Mouse (Mus musculus): ENCODE results near the gene Itfg2.

Gene Itfg2

DNA sequence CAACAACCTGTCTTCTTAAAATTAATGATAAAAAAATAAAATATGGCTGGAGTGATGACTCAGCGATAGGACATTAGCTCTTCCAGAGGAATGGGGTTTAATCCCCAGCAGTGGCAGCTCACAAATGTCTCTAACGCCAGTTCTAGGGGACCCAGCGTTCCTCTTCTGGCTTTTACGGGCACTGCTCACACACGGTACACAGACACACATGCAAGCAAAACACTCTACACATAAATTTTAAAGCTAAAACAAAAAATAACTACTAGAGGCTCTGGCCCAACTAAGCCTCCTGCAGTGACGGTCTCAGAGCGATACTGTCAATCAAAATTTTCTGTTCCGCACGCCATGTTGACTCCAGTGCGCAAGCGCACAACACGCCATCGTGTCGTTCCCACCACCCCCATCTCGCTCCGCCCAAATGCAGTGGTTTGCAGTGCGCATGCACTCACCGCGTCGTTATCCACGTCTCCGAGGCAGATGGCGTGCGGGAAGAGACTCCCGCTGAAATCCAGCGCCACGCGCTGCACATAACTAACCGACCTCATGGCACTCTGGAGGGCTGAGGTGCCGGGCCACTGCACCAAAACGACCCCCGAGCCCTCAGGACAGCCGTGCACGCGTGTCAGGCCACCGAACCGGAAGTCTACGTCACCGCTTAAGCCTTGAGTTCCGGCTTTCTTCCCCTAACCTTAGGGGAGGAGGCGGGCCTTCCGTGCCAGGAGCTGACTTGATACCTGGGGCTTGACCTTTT, at the start of gene Itfg2:
Gene Itfg2 (minus strand): TSS at position 663 of the 751 bp plus-strand sequence.
- DNase-seq, result peak; percentile 96 to 97

GRCm38 (mm10) chr6:128474112-128474511, 49.4 kb upstream of the Itfg2 start:
- DNase-seq, result no peak

DNA sequence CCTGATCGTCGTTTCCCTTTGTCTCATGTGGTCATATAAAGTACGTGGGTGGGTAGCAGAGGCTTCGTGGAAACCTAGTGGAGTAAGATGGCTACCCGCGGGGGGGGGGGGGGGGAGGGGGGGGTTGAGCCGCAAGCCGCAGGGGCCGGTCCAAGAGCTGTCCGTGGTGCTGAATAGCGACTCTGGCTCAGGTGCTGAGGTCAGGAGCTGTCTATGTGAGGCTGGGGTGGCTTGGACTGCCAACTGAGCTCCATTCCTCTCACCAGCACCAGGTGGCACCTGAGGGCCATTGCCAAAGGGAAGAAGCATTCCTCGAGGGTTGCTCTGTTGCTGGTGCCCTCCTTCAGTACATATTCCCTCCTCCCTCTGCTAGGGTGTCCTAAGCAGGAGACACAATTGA, 44.7 kb upstream of the Itfg2 start:
- peak; percentile 23 to 49 for DNase-seq

- DNase-seq, result no peak
Observed at GRCm38 (mm10) chr6:128467298-128467697, 42.6 kb upstream of the Itfg2 start.

GRCm38 (mm10) chr6:128466563-128466962, 41.8 kb upstream of the Itfg2 start:
- DNase-seq, result no peak

DNA sequence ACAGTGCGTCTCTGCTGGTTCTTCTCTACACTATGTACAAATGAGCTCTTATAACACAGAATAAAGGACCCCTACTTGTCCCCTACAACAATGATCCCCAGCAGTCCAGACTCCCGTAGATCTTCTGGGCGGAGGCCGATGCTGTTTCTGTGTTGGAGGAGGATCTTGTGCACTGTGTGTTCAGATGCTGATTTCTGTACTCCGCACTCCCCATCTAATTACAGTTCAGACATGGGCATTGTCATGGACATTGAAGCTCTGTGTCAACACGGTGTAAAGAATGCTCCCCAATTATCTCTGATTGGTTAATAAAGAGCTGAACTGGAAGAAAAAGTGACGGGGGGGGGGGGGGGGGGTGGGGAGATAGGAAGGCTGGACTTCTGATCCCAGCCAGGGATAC, 41.3 kb upstream of the Itfg2 start:
- no peak for DNase-seq

- DNase-seq, result no peak
Observed at GRCm38 (mm10) chr6:128464996-128465395, 40.3 kb upstream of the Itfg2 start.

DNA sequence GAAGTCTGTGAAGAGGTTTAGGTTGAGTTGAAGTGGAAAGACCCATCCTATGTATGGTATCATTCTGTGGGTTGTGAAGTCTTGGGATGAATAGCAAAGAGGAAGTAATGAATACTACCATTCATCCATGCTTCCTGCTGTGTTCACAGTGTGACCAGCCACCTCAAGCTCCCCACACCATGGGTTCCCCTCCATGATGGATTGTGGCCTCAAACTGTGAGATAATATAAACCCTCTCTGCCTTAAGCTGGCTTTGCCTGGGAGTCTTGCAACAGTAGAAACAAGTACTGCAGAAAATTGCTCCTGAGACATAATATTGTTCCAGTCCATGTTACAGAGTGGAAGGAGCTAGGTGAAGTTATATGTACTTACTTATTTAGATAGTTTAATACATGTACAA, 36.9 kb upstream of the Itfg2 start:
- no peak for DNase-seq

DNA sequence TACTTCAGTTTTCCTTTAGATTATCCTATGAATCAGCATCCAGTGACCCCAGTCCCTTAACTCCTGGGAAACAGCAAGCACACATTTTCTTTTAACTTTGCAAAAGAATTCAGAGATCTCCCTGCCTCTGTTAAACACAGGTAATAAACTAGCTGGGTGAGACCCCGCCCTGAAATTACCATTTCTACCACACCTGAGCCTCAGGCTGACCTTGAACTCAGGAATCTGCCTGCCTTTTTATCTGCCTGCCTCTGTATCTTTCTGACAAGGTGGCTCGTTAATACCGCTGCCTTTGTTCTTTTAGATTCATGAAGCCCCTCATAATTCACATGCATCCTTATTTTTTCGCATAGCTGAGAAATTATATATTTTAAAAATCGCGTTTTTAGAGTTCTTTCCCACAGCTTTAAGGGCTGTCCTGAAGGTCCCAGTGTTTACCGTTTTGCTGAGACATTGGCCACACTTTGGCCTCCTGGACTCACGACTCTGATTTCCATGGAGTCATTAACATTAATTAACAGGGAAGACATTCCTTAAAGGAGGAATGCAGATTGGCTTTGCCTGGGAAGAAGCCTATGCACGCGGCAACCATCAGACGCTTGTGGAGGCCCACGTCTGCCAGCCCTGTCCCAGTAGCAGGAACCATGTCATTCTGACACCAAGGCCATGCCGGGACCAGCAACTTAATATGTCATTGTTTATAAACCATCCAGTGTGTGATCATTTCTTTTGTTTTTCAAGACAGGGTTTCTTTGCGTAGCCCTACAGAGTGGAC, 36.2 kb upstream of the Itfg2 start:
- DNase-seq, result no peak

DNA sequence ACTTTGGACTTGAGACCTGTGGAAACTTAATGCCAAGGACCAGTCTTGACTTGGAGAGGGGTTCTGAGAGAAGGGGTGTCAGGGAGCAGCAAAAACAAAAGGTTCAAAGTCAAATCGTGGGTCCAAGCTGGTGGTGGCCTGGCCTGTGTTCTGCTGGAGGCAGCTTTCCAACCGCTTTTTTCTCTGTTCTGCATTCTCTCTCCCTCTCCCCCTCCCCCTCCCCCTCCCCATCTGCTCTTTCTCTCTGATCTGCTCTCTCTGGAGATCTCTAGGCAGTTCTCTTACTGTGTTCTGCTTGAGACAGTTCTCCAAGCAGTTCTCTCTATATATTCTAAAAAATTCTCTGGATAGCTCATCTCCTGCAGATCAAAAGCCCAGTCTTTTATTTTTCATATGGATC, 35.6 kb upstream of the Itfg2 start:
- no peak for DNase-seq

GRCm38 (mm10) chr6:128457186-128457585, 32.5 kb upstream of the Itfg2 start:
- no peak for DNase-seq

GRCm38 (mm10) chr6:128455835-128456605, 31.3 kb upstream of the Itfg2 start:
- DNase-seq, result no peak

- DNase-seq, result no peak
Observed at GRCm38 (mm10) chr6:128447063-128447462, 22.3 kb upstream of the Itfg2 start.

DNA sequence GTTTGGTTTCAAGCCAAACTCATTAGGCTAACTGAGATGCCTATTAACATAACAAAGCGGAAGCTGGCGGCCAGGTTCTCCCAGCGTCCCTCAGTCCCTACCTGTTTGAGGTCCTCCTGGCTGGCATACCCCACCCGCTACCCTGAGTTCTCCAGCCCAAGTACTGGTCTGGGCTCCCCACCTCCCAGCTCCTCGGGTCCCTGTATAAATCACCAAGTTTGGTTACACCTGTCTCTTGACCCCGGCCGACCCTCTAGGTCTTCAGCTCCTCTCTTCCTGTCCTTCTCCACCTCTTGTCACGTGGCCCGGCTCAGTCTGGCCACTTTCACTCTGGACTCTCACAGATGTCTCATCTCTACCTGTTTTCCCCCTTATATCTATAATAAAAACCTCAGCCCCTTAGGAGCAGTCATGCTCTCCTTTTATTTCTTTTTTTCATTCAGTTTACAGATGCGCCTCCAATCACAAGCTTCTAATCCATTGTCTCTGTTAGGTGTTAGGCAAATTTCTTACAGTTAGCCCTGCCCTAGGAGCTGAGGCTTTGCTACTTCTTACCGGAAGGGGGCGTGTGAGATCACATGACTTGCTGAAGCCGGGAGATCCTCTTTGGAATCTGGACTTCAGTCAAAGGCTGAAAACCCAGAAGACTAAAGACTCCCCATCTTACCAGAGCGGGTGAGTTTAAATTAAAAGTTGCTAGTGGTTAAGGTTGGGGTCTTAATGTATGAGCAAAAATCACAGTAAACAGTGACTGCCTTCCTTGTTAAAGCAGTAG, 21.2 kb upstream of the Itfg2 start:
- DNase-seq, result peak; percentile 77 to 81

- no peak for DNase-seq
Observed at GRCm38 (mm10) chr6:128440238-128440637, 15.5 kb upstream of the Itfg2 start.

DNA sequence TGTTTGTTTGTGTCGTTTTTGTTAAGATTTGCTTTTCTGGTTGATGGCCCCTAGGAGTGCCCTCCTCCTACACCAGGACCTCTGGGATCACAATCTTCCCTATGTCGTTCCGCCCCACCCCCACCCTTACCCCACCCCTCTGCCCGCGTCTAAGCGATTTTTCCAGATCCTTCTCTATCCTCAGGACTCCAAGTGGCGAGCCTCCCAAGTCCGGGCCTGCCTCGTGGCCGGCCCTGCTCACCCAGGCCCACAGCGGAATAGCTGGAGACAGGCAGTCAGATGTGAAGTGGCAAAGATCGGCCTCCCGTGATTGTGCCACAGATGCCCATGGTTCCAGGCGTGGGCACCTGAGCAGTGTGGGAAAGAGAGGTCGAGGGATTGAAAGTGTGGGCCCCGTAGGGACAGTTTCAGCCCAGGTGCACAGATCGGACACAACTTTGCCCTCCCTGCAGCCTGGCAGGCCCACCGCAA, 14.2 kb upstream of the Itfg2 start:
- peak in 1 of 2 experiments; percentile 26 for DNase-seq

GRCm38 (mm10) chr6:128438317-128438870, 13.7 kb upstream of the Itfg2 start, which contains the start of gene Fkbp4:
TSS of gene Fkbp4 (minus strand) at chr6:128438677.
- peak; percentile 93 to 94 for DNase-seq

DNA sequence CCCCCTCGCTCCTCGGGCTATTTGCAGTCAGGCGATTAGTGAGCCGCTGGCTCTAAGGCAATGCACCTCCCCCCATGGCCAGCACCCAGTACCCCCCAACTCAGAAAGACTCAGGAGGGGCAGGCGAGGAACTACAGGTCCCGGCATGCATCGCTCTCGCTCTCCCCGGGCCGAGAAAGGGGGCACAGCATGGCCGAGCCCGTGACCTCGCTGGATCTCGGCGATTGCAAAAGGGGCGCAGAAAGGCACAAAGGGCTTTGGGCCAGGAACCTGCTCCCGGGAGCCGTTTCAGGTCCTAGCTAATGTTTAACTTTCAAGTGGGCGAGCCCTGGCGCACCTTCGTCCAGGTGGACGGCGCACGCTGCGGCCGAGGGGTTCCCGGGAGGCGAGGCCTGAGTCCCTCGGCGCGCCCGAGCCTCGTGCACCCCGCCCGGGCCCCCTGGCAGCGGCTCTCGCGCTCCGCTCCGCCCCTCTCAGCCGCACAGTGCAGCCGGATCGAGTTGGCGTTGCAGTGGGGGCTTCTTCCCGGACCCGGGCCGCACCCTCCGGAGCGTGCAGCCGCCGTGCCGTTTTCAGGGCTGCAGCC, 13.1 kb upstream of the Itfg2 start:
- DNase-seq, result peak; percentile 82 to 85

- DNase-seq, result no peak
Observed at GRCm38 (mm10) chr6:128437288-128437687, 12.6 kb upstream of the Itfg2 start.

- no peak for DNase-seq
Observed at GRCm38 (mm10) chr6:128436356-128437005, 11.8 kb upstream of the Itfg2 start.

DNA sequence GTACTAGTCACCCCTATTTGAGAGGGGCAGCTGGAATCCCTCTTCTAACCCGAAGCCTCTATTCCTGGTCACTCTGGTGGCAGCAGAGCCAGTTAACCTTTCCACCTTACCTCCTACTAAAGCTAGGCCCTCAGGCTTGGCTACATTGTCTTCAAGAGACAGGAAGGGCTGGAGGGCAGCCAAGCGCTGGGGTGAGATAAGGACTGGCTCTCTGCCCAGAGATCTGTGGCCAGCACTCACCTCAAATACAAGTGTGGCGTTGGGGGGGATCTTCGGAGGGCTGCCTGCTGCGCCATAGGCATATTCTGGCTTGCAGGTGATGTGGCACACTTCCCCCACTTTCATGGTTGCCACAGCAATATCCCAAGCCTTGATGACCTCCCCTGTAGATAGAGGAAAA, 10.7 kb upstream of the Itfg2 start:
- DNase-seq, result peak; percentile 84 to 87

Data from kidney, adult 8-10 months (tissue).